Mouse (Mus musculus) adrenal gland (tissue): Measurements from ENCODE around the gene Vmn2r18.

Source experiments
- intact Hi-C: fragments of 180-260 bp; cut with DNase I; formaldehyde crosslinking; loops from one replicate; pipeline ENCODE4 v1.15.1; 2025
- long read RNA-seq, 2 experiments: library from polyadenylated mRNA; unstranded; transcript quantifications; one replicate each; pipeline ENCODE4 v2.0.0; 2020; ENCODE audit warnings: borderline replicate concordance in 1 of 2; ENCODE audit not compliant: insufficient replicate concordance in 1 of 2

Gene Vmn2r18
- long read RNA-seq, experiment 1, result 0 reads
- long read RNA-seq, experiment 2, result 0 reads

DNA sequence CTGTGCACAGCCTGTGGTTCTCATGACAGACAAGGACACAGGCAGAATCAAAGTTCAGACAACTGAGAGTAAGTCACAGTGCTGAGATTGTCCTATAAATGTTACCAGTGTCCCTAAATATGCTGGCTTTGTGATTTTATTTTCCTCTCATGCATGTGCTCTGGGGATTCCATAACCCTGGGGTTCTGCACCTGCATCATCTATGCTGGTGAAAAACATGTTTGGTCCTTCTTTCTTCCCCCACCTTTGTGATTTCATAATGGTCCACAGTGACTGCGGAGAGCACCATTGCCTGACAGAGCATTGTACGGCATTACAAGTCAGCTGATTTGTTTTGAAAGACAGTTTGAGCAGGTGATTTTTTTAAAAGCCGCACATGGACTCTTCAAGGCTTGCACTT, at the start of gene Vmn2r18:
TSS of gene Vmn2r18 (minus strand) at position 101 of the 400 bp plus-strand sequence.
- intact Hi-C loops, result no loop called here

- intact Hi-C loops, result loop anchor here (5.0 kb wide), 1 partner anchor 284 kb away; no protein-coding TSS in a partner anchor
Observed at GRCm38 (mm10) chr5:151651411-151651784, 45.6 kb upstream of the Vmn2r18 start.

DNA sequence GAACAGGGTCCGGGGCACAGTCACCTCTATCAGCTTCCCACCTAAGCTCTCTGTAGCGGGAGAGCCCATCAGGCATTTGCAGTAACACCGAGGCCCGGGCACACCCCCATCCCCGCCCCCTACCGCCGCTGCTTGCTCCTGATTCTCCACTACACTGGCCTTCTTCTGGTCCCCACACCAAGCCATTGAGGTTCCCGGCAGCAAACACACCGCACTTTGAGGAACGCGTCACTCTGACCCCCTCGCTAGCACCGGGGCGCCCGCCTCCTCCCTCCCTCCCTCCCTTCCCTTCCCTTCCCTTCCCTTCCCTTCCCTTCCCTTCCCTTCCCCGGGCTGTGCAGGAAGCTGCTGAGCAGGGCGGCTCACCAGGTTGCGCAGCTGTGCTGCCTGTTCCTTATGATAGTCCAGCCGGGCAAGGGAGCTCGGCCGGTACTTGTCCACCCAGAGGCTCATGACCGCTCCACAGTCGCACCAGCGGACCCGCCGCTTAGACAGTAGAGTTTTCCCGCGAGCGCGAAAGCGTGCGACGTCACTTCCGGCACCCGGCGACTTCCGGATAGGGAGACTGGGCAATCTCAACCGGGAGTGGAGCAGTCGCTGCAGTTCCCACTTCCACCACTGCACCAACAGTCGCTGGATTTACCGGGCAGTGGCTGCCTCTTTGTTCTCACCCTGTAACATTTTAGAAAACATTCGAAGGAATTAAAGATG, 45.0 kb upstream of the Vmn2r18 start, which contains the start of gene Rfc3:
TSS of gene Rfc3 (minus strand) at position 543 of the 711 bp plus-strand sequence.
- intact Hi-C loops, result loop anchor here (5.0 kb wide), 1 partner anchor 284 kb away; no protein-coding TSS in a partner anchor

GRCm38 (mm10) chr5:151644845-151645244, 39.0 kb upstream of the Vmn2r18 start:
- intact Hi-C loops, result no loop called here

DNA sequence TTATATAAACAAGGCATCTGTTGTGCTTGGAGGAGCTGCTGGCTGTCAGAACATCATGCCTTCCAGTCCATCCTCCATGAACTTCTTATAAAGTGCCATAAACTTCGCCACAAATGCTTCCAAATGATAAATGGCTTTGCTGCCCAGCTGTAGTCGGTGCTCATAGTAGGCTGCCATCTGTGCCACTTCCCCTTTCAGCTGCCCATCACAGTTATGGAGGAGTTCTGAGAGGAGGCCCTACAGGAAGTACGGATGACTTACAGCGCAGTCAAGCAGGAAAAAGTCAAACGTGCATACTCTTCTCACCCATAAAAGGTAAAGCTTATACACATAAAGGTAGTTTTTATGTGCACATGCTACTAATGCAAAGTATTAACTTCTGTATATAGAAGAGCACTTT, 37.0 kb upstream of the Vmn2r18 start:
- intact Hi-C loops, result no loop called here

DNA sequence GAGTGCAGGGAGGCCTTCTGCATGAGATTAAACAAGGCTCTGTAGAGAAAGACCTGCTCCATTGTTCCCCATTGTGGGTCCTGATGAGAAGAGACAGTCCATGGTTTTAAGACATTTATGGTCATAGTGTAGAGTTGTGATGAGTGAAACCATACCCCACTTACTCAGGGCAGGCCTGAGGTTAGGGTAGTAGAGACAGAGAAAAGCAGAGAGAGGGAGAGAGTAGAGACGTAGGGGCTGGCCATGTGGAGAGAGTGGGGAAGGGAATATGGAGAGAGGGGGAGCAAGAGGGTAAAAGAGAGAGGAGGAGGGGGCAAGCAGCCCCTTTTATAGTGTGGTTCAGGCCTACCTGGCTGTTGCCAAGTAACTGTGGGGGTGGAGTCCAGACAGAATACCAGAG, 36.3 kb upstream of the Vmn2r18 start:
- intact Hi-C loops, result no loop called here

- intact Hi-C loops, result no loop called here
Observed at GRCm38 (mm10) chr5:151601696-151602095, 4.1 kb downstream of the Vmn2r18 start.
